Mouse (Mus musculus): ENCODE measurements around the gene Med23. TPM values are rescaled to one million over a fixed set of nuclear protein-coding genes. Genes with fewer than 3 reads are reported as not detected.

Med23 gene
- polyA plus RNA-seq, 1 experiment from 2014 or later = 18.3 TPM

DNA sequence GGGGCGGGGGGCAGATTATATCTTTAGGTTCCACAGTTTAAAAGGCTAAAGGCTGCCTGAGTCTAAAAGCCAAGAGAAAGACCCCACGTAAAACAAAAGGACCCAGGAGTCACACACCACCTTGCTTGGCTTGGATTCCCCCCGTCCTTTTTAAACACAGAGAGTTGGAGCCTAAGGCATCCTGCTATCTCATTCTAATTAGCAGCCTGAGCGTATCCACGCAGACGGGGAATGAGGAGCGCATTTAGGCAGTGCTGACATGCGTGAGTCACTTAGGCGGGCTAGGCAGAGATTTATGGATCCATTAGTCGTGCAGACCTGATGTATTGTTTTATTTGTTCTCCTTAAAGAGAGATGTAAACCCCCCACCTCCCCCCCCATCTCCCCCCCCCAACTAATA is 56.6 kb downstream of the Med23 start:
- no peak overlapping the region for H3K4me2 ChIP-seq (ENCODE audit: low read length)
- peaks cover 0 to 2% of the 10 kb centered on the region in 2 experiments; a peak in 2 of 4 replicates for H3K4me1 ChIP-seq (ENCODE audit: control insufficient read depth in 2 of 2, insufficient read depth in 2 of 2, low read length in 2 of 2)
- no peak overlapping the region for H3K27ac ChIP-seq (replicated peaks in 1 of 2; ENCODE audit: control insufficient read depth in 1 of 2, insufficient read depth in 1 of 2, low read depth in 2 of 2, low read length in 2 of 2)
- ATAC-seq (ENCODE audit: insufficient number of reproducible peaks, insufficient read depth, low FRiP score, low read depth) = no peak
- H3K9me3 ChIP-seq (ENCODE audit: control insufficient read depth, low read length) = no peaks in the 10 kb centered on the region
- no peak overlapping the region for H3K4me3 ChIP-seq (ENCODE audit: control insufficient read depth in 1 of 2, insufficient read depth in 1 of 2, low read depth in 1 of 2, low read length in 2 of 2)
- 39% methylated on average over 10 of the region's 10 CpGs for WGBS
- no peaks in the 10 kb centered on the region for H3K27me3 ChIP-seq (ENCODE audit: control insufficient read depth, insufficient read depth, low read length)
- H3K9ac ChIP-seq (ENCODE audit: low read length) = no peak overlapping the region
- H3K36me3 ChIP-seq (ENCODE audit: control insufficient read depth, insufficient read depth, low read length) = no peaks in the 10 kb centered on the region

DNA sequence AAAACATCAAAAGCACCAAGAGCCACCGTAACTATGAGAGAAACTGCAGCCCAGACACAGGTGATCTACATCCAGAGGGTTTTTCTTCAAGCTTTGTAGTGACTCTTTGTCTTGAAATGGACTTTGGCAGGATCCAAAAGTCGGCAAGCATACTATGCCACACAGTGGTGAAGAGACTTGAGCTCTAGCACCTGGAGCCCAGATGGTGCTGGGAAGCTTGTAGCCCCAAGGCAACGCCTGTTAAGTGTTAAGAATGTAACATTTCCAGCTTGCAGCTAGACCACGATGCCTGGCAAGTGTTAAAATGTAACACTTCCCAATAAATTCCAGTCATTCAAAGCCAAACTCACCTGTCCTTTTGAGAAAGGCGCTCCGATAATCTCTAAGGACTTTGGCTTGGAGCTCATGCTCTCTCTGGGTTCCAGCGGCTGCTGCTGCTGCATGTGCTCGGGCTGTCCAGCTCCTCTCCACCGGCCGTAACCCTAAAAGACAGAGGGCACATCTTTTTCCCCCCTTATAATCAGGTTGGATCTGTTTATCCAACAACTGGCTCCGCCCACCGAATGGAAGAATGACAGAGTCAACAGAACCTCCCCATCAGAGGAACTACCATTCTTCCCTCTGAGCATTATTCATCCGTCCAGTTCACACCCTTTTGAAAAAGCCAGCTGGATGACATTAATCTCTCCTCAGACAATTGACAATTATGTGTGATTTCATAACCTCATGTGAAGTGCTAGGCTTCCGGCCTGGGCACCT is 57.4 kb downstream of the Med23 start, which contains the start of gene Arg1:
Arg1 (minus strand) TSS at position 523 of the 759 bp plus-strand sequence.
- H3K9ac ChIP-seq (ENCODE audit: low read length) = no peak within 1 kb of the TSS
- H3K27ac ChIP-seq (replicated peaks in 1 of 2; ENCODE audit: control insufficient read depth in 1 of 2, insufficient read depth in 1 of 2, low read depth in 2 of 2, low read length in 2 of 2) = no peak within 1 kb of the TSS
- H3K4me2 ChIP-seq (ENCODE audit: low read length) = peak within 1 kb of the TSS; percentile 48
- WGBS = 57% methylated on average over 14 of the region's 14 CpGs
- peak within 1 kb of the TSS in 1 of 2 experiments; percentile 14; a peak in 1 of 4 replicates for H3K4me3 ChIP-seq (ENCODE audit: control insufficient read depth in 1 of 2, insufficient read depth in 1 of 2, low read depth in 1 of 2, low read length in 2 of 2)
- H3K9me3 ChIP-seq (ENCODE audit: control insufficient read depth, low read length) = no peaks in the 10 kb centered on the region
- no peak for ATAC-seq (ENCODE audit: insufficient number of reproducible peaks, insufficient read depth, low FRiP score, low read depth)
- no peaks in the 10 kb centered on the region for H3K27me3 ChIP-seq (ENCODE audit: control insufficient read depth, insufficient read depth, low read length)
- H3K4me1 ChIP-seq (ENCODE audit: control insufficient read depth in 2 of 2, insufficient read depth in 2 of 2, low read length in 2 of 2) = peaks cover 0 to 2% of the 10 kb centered on the region in 2 experiments; a peak in 2 of 4 replicates
- no peaks in the 10 kb centered on the region for H3K36me3 ChIP-seq (ENCODE audit: control insufficient read depth, insufficient read depth, low read length)

DNA sequence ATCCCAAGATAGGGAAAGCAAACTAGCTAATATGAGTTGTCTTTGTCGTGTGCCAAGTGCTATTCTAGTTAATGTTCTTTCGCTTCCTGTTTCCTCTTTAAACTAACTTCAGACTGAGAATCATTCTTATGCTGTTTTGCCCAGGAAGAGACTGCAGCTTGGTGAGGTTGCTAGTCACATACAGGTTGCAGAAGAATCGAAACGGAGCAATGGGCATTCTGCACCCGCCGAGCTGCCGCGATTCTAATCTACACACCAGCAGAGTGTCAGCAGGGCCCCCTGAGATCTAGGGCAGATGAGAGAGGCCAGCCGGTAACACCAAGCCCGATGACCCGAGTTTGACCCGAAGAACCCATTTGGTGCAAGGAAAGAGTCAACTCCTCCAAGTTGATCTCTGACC is 58.3 kb downstream of the Med23 start:
- 7% methylated on average over 12 of the region's 12 CpGs for WGBS
- Histone ChIP-seq H3K27me3 (ENCODE audit: control insufficient read depth, insufficient read depth, low read length) (no peaks in the 10 kb centered on the region), H3K4me1 (ENCODE audit: control insufficient read depth in 2 of 2, insufficient read depth in 2 of 2, low read length in 2 of 2) (peaks cover 0 to 2% of the 10 kb centered on the region in 2 experiments; a peak in 2 of 4 replicates), H3K9me3 (ENCODE audit: control insufficient read depth, low read length) (no peaks in the 10 kb centered on the region), H3K9ac (ENCODE audit: low read length) (no peak overlapping the region), H3K4me2 (ENCODE audit: low read length) (peak overlapping the region; percentile 48), H3K36me3 (ENCODE audit: control insufficient read depth, insufficient read depth, low read length) (no peaks in the 10 kb centered on the region), H3K27ac (replicated peaks in 1 of 2; ENCODE audit: control insufficient read depth in 1 of 2, insufficient read depth in 1 of 2, low read depth in 2 of 2, low read length in 2 of 2) (no peak overlapping the region), H3K4me3 (ENCODE audit: control insufficient read depth in 1 of 2, insufficient read depth in 1 of 2, low read depth in 1 of 2, low read length in 2 of 2) (peak overlapping the region in 1 of 2 experiments; percentile 14; a peak in 1 of 4 replicates)
- no peak for ATAC-seq (ENCODE audit: insufficient number of reproducible peaks, insufficient read depth, low FRiP score, low read depth)

DNA sequence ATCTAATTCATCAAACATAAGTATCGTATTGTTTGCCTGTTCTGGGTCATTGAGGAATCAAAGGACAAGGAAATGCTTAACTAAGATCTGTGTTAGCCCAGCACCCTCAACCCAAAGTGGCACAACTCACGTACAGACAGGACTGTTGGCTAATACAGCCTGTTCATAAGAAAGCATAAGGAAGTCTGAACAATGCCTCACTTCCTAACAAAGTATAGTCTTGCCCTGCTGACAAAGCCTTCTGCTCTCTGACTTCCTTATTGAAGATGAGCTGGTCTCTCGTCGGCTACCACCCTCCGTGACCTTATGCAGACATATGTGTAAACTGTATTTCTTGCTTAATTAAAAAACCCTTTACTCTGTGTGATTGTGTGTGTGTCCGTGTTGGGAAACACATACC is 60.4 kb downstream of the Med23 start:
- Histone ChIP-seq H3K36me3 (ENCODE audit: control insufficient read depth, insufficient read depth, low read length) (no peaks in the 10 kb centered on the region), H3K4me2 (ENCODE audit: low read length) (no peak overlapping the region), H3K4me1 (ENCODE audit: control insufficient read depth in 2 of 2, insufficient read depth in 2 of 2, low read length in 2 of 2) (peaks cover 0 to 2% of the 10 kb centered on the region in 2 experiments; a peak in 2 of 4 replicates), H3K9me3 (ENCODE audit: control insufficient read depth, low read length) (no peaks in the 10 kb centered on the region), H3K27me3 (ENCODE audit: control insufficient read depth, insufficient read depth, low read length) (no peaks in the 10 kb centered on the region), H3K27ac (replicated peaks in 1 of 2; ENCODE audit: control insufficient read depth in 1 of 2, insufficient read depth in 1 of 2, low read depth in 2 of 2, low read length in 2 of 2) (no peak overlapping the region), H3K9ac (ENCODE audit: low read length) (no peak overlapping the region), H3K4me3 (ENCODE audit: control insufficient read depth in 1 of 2, insufficient read depth in 1 of 2, low read depth in 1 of 2, low read length in 2 of 2) (no peak overlapping the region)
- 68% methylated on average over 6 of the region's 6 CpGs for WGBS
- no peak for ATAC-seq (ENCODE audit: insufficient number of reproducible peaks, insufficient read depth, low FRiP score, low read depth)

DNA sequence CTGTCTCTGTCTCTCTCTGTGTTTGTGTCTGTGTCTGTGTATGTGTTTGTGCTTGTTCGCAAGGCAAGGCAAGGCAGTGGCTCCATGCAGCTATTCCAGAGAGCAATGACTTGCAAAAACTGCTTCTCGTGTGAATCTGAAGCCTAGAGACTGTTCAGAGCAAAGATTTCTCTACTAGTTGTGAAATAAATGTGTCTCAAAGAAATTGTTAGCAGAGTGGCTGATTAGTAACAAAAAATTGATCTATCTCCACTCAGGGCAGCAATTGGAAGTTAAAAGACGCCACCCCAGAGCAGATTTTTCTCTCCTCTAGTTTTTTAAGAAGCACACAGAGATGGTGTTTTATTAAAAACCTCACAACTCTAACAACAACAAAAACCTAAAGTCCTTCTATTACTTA is 78.1 kb downstream of the Med23 start:
- no peak for ATAC-seq (ENCODE audit: insufficient number of reproducible peaks, insufficient read depth, low FRiP score, low read depth)
- no peak overlapping the region for H3K4me2 ChIP-seq (ENCODE audit: low read length)
- no peak overlapping the region for H3K27ac ChIP-seq (replicated peaks in 1 of 2; ENCODE audit: control insufficient read depth in 1 of 2, insufficient read depth in 1 of 2, low read depth in 2 of 2, low read length in 2 of 2)
- H3K9me3 ChIP-seq (ENCODE audit: control insufficient read depth, low read length) = no peaks in the 10 kb centered on the region
- 78% methylated on average over 3 of the region's 3 CpGs for WGBS
- H3K36me3 ChIP-seq (ENCODE audit: control insufficient read depth, insufficient read depth, low read length) = no peaks in the 10 kb centered on the region
- H3K4me1 ChIP-seq (ENCODE audit: control insufficient read depth in 2 of 2, insufficient read depth in 2 of 2, low read length in 2 of 2) = peaks cover 0 to 5% of the 10 kb centered on the region in 2 experiments; a peak in 1 of 4 replicates
- H3K9ac ChIP-seq (ENCODE audit: low read length) = no peak overlapping the region
- no peak overlapping the region for H3K4me3 ChIP-seq (ENCODE audit: control insufficient read depth in 1 of 2, insufficient read depth in 1 of 2, low read depth in 1 of 2, low read length in 2 of 2)
- no peaks in the 10 kb centered on the region for H3K27me3 ChIP-seq (ENCODE audit: control insufficient read depth, insufficient read depth, low read length)

DNA sequence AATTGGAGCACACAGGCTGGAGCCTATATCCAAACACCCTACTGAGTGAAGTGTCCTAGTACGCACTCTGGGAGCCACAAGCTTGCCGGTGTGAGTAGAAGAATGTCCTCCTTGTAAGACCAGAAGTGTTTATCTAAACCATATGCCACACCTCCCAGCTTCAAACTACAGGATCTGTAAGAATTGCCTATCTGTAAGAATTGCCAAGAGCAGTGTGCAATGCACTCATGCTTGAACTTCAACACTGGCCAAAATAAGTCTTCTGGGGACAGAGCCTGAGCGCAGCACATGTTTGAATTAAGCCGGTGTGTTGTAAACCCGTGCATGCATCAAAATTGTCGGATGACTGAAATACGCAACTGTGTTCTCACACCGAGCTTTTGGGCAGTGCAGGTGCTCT is 78.5 kb downstream of the Med23 start:
- H3K36me3 ChIP-seq (ENCODE audit: control insufficient read depth, insufficient read depth, low read length) = no peaks in the 10 kb centered on the region
- no peaks in the 10 kb centered on the region for H3K9me3 ChIP-seq (ENCODE audit: control insufficient read depth, low read length)
- 71% methylated on average over 8 of the region's 8 CpGs for WGBS
- no peak overlapping the region for H3K4me3 ChIP-seq (ENCODE audit: control insufficient read depth in 1 of 2, insufficient read depth in 1 of 2, low read depth in 1 of 2, low read length in 2 of 2)
- no peak for ATAC-seq (ENCODE audit: insufficient number of reproducible peaks, insufficient read depth, low FRiP score, low read depth)
- no peak overlapping the region for H3K9ac ChIP-seq (ENCODE audit: low read length)
- no peaks in the 10 kb centered on the region for H3K27me3 ChIP-seq (ENCODE audit: control insufficient read depth, insufficient read depth, low read length)
- no peak overlapping the region for H3K4me2 ChIP-seq (ENCODE audit: low read length)
- H3K4me1 ChIP-seq (ENCODE audit: control insufficient read depth in 2 of 2, insufficient read depth in 2 of 2, low read length in 2 of 2) = peaks cover 0 to 5% of the 10 kb centered on the region in 2 experiments; a peak in 1 of 4 replicates
- no peak overlapping the region for H3K27ac ChIP-seq (replicated peaks in 1 of 2; ENCODE audit: control insufficient read depth in 1 of 2, insufficient read depth in 1 of 2, low read depth in 2 of 2, low read length in 2 of 2)

DNA sequence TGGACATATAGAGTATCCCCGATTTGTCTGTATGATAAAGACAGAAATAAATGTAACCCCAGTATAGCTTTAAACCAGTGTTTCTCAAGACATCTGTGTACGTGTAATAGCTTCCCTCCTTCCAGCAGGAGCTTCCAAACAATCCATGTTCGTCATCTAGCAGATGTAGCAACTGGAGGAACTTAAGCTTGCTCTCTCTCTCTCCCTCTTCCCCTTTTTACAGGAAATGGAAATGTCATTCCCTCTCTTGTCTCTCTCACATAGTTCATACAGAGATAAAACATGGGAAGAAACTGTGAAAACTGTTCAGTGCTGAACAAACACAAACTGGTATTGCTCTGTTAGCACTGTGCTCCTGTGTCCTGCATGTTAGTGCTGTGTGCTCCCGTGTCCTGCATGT is 80.4 kb downstream of the Med23 start:
- no peak overlapping the region for H3K27ac ChIP-seq (replicated peaks in 1 of 2; ENCODE audit: control insufficient read depth in 1 of 2, insufficient read depth in 1 of 2, low read depth in 2 of 2, low read length in 2 of 2)
- H3K9me3 ChIP-seq (ENCODE audit: control insufficient read depth, low read length) = no peaks in the 10 kb centered on the region
- H3K4me3 ChIP-seq (ENCODE audit: control insufficient read depth in 1 of 2, insufficient read depth in 1 of 2, low read depth in 1 of 2, low read length in 2 of 2) = no peak overlapping the region
- 68% methylated on average over 4 of the region's 4 CpGs for WGBS
- no peak for ATAC-seq (ENCODE audit: insufficient number of reproducible peaks, insufficient read depth, low FRiP score, low read depth)
- H3K27me3 ChIP-seq (ENCODE audit: control insufficient read depth, insufficient read depth, low read length) = no peaks in the 10 kb centered on the region
- no peaks in the 10 kb centered on the region for H3K36me3 ChIP-seq (ENCODE audit: control insufficient read depth, insufficient read depth, low read length)
- no peak overlapping the region for H3K4me2 ChIP-seq (ENCODE audit: low read length)
- peaks cover 0 to 5% of the 10 kb centered on the region in 2 experiments; a peak in 1 of 4 replicates for H3K4me1 ChIP-seq (ENCODE audit: control insufficient read depth in 2 of 2, insufficient read depth in 2 of 2, low read length in 2 of 2)
- H3K9ac ChIP-seq (ENCODE audit: low read length) = no peak overlapping the region
